Comparison of ENCODE assay signal across 8 mouse cellular contexts in the genomic region with DNA sequence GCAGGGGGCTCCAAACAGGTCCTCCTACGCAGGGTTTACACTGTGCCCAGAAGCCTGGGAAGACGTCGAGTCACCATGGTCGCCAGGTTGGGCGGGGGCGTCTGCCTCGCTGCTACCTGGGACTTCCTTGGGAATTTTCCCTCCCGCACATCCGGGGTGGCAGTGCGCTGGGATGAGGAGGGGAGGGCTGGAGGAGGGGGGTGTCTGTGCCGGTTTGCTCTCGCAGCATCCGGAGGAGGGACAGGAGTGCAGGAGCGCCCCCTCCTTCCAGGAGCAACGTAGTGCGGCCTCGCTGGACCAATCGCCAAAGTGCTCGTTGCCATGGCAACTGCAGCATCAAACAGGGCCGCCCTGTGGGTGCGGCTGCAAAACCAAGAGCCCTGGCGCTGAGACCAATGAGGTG.
A peak's percentile ranks its signal among the peaks of the same experiment; 100 is the strongest.
DNase-seq lines count a peak whose midpoint lies in the region; ATAC-seq and TF ChIP-seq lines count a peak whose summit lies in the region.
"Had no signal": no experiment of that assay in that cellular context is flagged by ENCODE, and none has a peak within 500 bp of the region (broad histone marks: within the 10 kb centered on the region; RNA-seq: fewer than 3 reads in every experiment).

No protein-coding gene starts in this region.

- no peak for TF ChIP-seq POLR2A in brain, embryonic 14.5 days (IDR thresholded peaks at IDR 0.05; ENCODE audit: borderline replicate concordance, extremely low read depth, insufficient read depth, insufficient read length, poor library complexity, severe bottlenecking)
- no peak for TF ChIP-seq POLR2A in embryonic fibroblast, embryonic 13.5 days (IDR thresholded peaks at IDR 0.05; ENCODE audit: low read depth, low read length)

- H3K4me2 ChIP-seq in heart, embryonic 12.5 days = peak overlapping the region; percentile 48
- H3K4me2 ChIP-seq in kidney, embryonic 14.5 days (replicated peaks; ENCODE audit: low read depth, low read length) = no peak overlapping the region; the same call in 1 of the 2 replicates
- H3K4me2 ChIP-seq in limb, embryonic 13.5 days (replicated peaks) = peak overlapping the region; percentile 64
- H3K4me2 ChIP-seq in midbrain, embryonic 16.5 days (ENCODE audit: low read length) = peak overlapping the region; percentile 91

- WGBS in heart, embryonic 12.5 days = 7% methylated on average over 22 of the region's 22 CpGs
- WGBS in kidney, embryonic 14.5 days = 2% methylated on average over 22 of the region's 22 CpGs
- 2% methylated on average over 22 of the region's 22 CpGs for WGBS in limb, embryonic 13.5 days
- WGBS in midbrain, embryonic 16.5 days = under 1% methylated on average over 22 of the region's 22 CpGs

- no peaks in the 10 kb centered on the region for H3K9me3 ChIP-seq in heart, embryonic 12.5 days (replicated peaks)
- no peaks in the 10 kb centered on the region for H3K9me3 ChIP-seq in kidney, embryonic 14.5 days (ENCODE audit: control insufficient read depth, low read length)
- no peaks in the 10 kb centered on the region for H3K9me3 ChIP-seq in limb, embryonic 13.5 days
- no peaks in the 10 kb centered on the region for H3K9me3 ChIP-seq in midbrain, embryonic 16.5 days (replicated peaks; ENCODE audit: control insufficient read depth, low read length, poor library complexity, severe bottlenecking)

- H3K4me1 ChIP-seq in embryonic fibroblast, embryonic 13.5 days (ENCODE audit: control insufficient read depth, insufficient read depth, low read length) = no peaks in the 10 kb centered on the region
- peaks cover 73% of the 10 kb centered on the region for H3K4me1 ChIP-seq in heart, embryonic 12.5 days (replicated peaks)
- H3K4me1 ChIP-seq in kidney, embryonic 14.5 days (ENCODE audit: control insufficient read depth, insufficient read depth, low read length) = peaks cover 7% of the 10 kb centered on the region; the same call in 1 of the 2 replicates
- peaks cover 24% of the 10 kb centered on the region for H3K4me1 ChIP-seq in limb, embryonic 13.5 days
- H3K4me1 ChIP-seq in midbrain, embryonic 16.5 days (ENCODE audit: control insufficient read depth, insufficient read depth, low read length) = peaks cover 49% of the 10 kb centered on the region

- ATAC-seq in heart, embryonic 12.5 days (ENCODE audit: insufficient number of reproducible peaks, low FRiP score) = 0 out of 2 replicates have a peak, but pooled peaks have one; percentile 10
- peak; percentile 56 for ATAC-seq in kidney, embryonic 14.5 days (ENCODE audit: low FRiP score, low TSS enrichment)
- peak; percentile 78 for ATAC-seq in limb, embryonic 13.5 days (ENCODE audit: low FRiP score, low read depth)
- ATAC-seq in midbrain, embryonic 16.5 days = peak; percentile 89

- no peaks in the 10 kb centered on the region for H3K36me3 ChIP-seq in heart, embryonic 12.5 days
- H3K36me3 ChIP-seq in kidney, embryonic 14.5 days (ENCODE audit: control insufficient read depth, insufficient read depth, low read length) = no peaks in the 10 kb centered on the region
- no peaks in the 10 kb centered on the region for H3K36me3 ChIP-seq in limb, embryonic 13.5 days
- no peaks in the 10 kb centered on the region for H3K36me3 ChIP-seq in midbrain, embryonic 16.5 days (ENCODE audit: control insufficient read depth, insufficient read depth, low read length)

- peak; percentile 98 for DNase-seq in brain, embryonic 14.5 days (ENCODE audit: low read depth)
- peak; percentile 29 to 44 for DNase-seq in spleen, postnatal 14 days (ENCODE audit: low spot score in 2 of 2)

- no peak overlapping the region for H3K4me3 ChIP-seq in embryonic fibroblast, embryonic 13.5 days (ENCODE audit: insufficient read depth, low read length)
- no peak overlapping the region for H3K4me3 ChIP-seq in heart, embryonic 12.5 days
- no peak overlapping the region for H3K4me3 ChIP-seq in kidney, embryonic 14.5 days (ENCODE audit: low read length)
- H3K4me3 ChIP-seq in limb, embryonic 13.5 days = peak overlapping the region; percentile 28
- H3K4me3 ChIP-seq in midbrain, embryonic 16.5 days (ENCODE audit: low read depth, low read length) = peak overlapping the region; percentile 51
- H3K4me3 ChIP-seq: myocyte had no signal

- no peak overlapping the region for H3K9ac ChIP-seq in heart, embryonic 12.5 days
- no peak overlapping the region for H3K9ac ChIP-seq in kidney, embryonic 14.5 days (ENCODE audit: low read depth, low read length)
- no peak overlapping the region; the same call in 1 of the 2 replicates for H3K9ac ChIP-seq in limb, embryonic 13.5 days
- H3K9ac ChIP-seq in midbrain, embryonic 16.5 days (ENCODE audit: low read depth, low read length) = peak overlapping the region; percentile 75

- no peak overlapping the region for H3K27ac ChIP-seq in embryonic fibroblast, embryonic 13.5 days (ENCODE audit: insufficient read depth, low read length)
- H3K27ac ChIP-seq in heart, embryonic 12.5 days (ENCODE audit: poor library complexity, severe bottlenecking) = no peak overlapping the region
- H3K27ac ChIP-seq in kidney, embryonic 14.5 days (ENCODE audit: low read depth, low read length) = no peak overlapping the region
- no peak overlapping the region for H3K27ac ChIP-seq in limb, embryonic 13.5 days
- peak overlapping the region; percentile 89 for H3K27ac ChIP-seq in midbrain, embryonic 16.5 days (ENCODE audit: low read length)

- peak; percentile 35 for TF ChIP-seq CTCF in brain, embryonic 14.5 days (IDR thresholded peaks at IDR 0.05; ENCODE audit: borderline replicate concordance, extremely low read depth, insufficient read depth, insufficient read length)
- peak; percentile 50; the same call in 1 of the 2 replicates for TF ChIP-seq CTCF in embryonic fibroblast, embryonic 13.5 days (IDR thresholded peaks at IDR 0.05; ENCODE audit: borderline replicate concordance, insufficient read depth, low read length)

- H3K27me3 ChIP-seq in heart, embryonic 12.5 days (replicated peaks) = peaks cover 12% of the 10 kb centered on the region
- peaks cover 4% of the 10 kb centered on the region; the same call in 1 of the 2 replicates for H3K27me3 ChIP-seq in kidney, embryonic 14.5 days (ENCODE audit: control insufficient read depth, insufficient read depth, low read length)
- peaks cover 18% of the 10 kb centered on the region for H3K27me3 ChIP-seq in limb, embryonic 13.5 days
- no peaks in the 10 kb centered on the region for H3K27me3 ChIP-seq in midbrain, embryonic 16.5 days (ENCODE audit: control insufficient read depth, insufficient read depth, low read depth, low read length)

Comparison
In these comparisons a context has a peak if more than half of its experiments do, and no peak if none do; other contexts are left out.
1. H3K4me3 ChIP-seq: peak in limb, embryonic 13.5 days (single experiment) and midbrain, embryonic 16.5 days (single experiment); none in embryonic fibroblast, embryonic 13.5 days (single experiment), heart, embryonic 12.5 days (single experiment) and kidney, embryonic 14.5 days (single experiment).
2. ATAC-seq: peak in every context shown above with its lines; median percentile 89 in midbrain, embryonic 16.5 days; 78 in limb, embryonic 13.5 days; 56 in kidney, embryonic 14.5 days; 10 in heart, embryonic 12.5 days.